Mouse (Mus musculus): ENCODE measurements around the gene Vgll4. TPM values are rescaled to one million over a fixed set of nuclear protein-coding genes. Genes with fewer than 3 reads are reported as not detected.

The Vgll4 gene
- polyA plus RNA-seq, 1 experiment: 44.8 TPM

- H3K4me3 ChIP-seq (ENCODE audit: insufficient read depth, low read length): no peak overlapping the region
- TF ChIP-seq CTCF (IDR thresholded peaks at IDR 0.05; ENCODE audit: extremely low read depth, insufficient read depth, low read length) (no peak), POLR2A (IDR thresholded peaks at IDR 0.05; ENCODE audit: extremely low read depth, insufficient read depth, low read length) (no peak)
- H3K4me1 ChIP-seq (ENCODE audit: control insufficient read depth, insufficient read depth, low read length): 0 out of 2 replicates have a peak, but pooled peaks cover 1% of the 10 kb centered on the region
- peak overlapping the region; percentile 9; the same call in 1 of the 2 replicates for H3K27ac ChIP-seq (ENCODE audit: insufficient read depth, low read length)
Observed at GRCm38 (mm10) chr6:115005351-115005890, 35.6 kb upstream of the Vgll4 start.

DNA sequence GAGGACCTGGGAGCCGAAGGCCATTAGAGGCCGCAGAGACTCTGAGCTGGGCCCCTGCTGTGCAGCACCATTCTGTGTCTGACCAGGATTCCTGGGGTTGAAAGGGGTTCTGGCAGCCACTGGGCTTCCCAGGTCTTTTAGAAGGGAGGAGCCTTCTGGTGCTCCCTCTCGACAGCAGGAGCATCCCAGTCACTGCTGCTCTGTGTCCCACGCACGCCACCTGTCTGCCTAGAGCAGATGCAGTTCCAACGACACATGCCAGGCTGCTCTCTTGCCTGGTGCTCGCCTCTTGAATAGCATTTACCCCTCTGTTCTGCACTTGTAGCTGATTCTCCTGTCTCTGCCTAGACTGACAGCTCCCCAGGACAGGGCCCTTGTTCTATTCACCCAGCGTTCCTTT, 34.8 kb upstream of the Vgll4 start:
- 0 out of 2 replicates have a peak, but pooled peaks cover 1% of the 10 kb centered on the region for H3K4me1 ChIP-seq (ENCODE audit: control insufficient read depth, insufficient read depth, low read length)
- TF ChIP-seq CTCF (IDR thresholded peaks at IDR 0.05; ENCODE audit: extremely low read depth, insufficient read depth, low read length) (peak; percentile 31; the same call in 1 of the 2 replicates), POLR2A (IDR thresholded peaks at IDR 0.05; ENCODE audit: extremely low read depth, insufficient read depth, low read length) (no peak)
- H3K27ac ChIP-seq (ENCODE audit: insufficient read depth, low read length): 0 out of 2 replicates have a peak overlapping the region, but pooled peaks have one; percentile 9
- H3K4me3 ChIP-seq (ENCODE audit: insufficient read depth, low read length): no peak overlapping the region

DNA sequence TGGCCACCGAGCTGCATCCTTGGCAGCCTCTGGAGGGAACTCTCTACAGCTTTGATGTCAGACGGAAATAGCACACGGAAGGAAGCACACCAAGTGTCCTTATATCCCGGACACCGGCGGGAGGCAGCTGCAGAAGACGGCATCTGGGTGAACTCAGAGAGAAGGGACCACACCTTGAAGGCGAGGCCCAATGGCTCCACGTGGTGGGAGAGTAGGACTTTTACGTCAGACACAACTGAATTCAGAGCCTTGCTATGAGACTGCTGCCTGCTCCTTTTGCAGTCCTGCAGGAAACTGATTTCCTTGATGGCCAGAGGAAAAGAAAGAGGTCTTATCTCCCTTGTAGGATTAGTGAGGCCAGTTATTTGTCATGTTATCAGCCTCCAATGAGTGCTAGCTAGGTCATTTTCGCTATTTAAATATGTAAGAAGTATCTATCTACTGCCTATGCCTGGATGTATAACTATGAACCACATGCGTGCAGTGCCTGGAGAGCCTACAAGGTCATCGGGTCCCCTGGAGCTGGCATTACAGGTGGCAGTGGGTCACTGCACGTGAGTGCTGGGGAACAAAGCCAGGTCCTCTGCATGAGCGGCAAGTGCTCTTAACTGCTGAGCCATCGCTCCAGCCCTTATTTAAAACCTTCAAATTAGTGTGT, 28.7 kb upstream of the Vgll4 start:
- Histone ChIP-seq H3K4me3 (ENCODE audit: insufficient read depth, low read length) (no peak overlapping the region), H3K4me1 (ENCODE audit: control insufficient read depth, insufficient read depth, low read length) (no peaks in the 10 kb centered on the region), H3K27ac (ENCODE audit: insufficient read depth, low read length) (no peak overlapping the region)
- no peak for TF ChIP-seq CTCF (IDR thresholded peaks at IDR 0.05; ENCODE audit: extremely low read depth, insufficient read depth, low read length)
- no peak for TF ChIP-seq POLR2A (IDR thresholded peaks at IDR 0.05; ENCODE audit: extremely low read depth, insufficient read depth, low read length)

DNA sequence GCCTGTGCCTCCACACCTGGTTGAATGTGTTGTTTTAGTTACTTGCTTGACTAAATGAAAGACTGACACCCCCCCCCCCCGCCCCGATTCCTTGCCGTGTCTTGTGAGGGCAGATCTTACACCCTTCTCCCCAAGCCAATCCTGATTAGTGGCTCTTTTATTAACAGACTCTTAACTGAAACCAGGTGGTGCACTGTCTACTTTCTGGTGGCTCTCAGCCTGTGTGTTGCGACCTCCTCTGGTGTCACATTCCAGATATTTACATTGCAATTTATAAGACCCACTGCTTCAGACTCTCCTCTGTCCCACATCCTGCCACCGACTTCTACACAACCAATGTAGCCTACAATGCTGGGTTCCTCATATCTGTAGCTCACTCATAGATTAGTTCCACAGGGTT, 27.7 kb upstream of the Vgll4 start:
- Histone ChIP-seq H3K4me3 (ENCODE audit: insufficient read depth, low read length) (no peak overlapping the region), H3K27ac (ENCODE audit: insufficient read depth, low read length) (no peak overlapping the region), H3K4me1 (ENCODE audit: control insufficient read depth, insufficient read depth, low read length) (peaks cover 5% of the 10 kb centered on the region; the same call in 1 of the 2 replicates)
- TF ChIP-seq CTCF (IDR thresholded peaks at IDR 0.05; ENCODE audit: extremely low read depth, insufficient read depth, low read length) (no peak), POLR2A (IDR thresholded peaks at IDR 0.05; ENCODE audit: extremely low read depth, insufficient read depth, low read length) (no peak)

- Histone ChIP-seq H3K4me3 (ENCODE audit: insufficient read depth, low read length) (no peak overlapping the region), H3K27ac (ENCODE audit: insufficient read depth, low read length) (no peak overlapping the region), H3K4me1 (ENCODE audit: control insufficient read depth, insufficient read depth, low read length) (peaks cover 5% of the 10 kb centered on the region; the same call in 1 of the 2 replicates)
- TF ChIP-seq CTCF (IDR thresholded peaks at IDR 0.05; ENCODE audit: extremely low read depth, insufficient read depth, low read length) (no peak), POLR2A (IDR thresholded peaks at IDR 0.05; ENCODE audit: extremely low read depth, insufficient read depth, low read length) (no peak)
Observed at GRCm38 (mm10) chr6:114996910-114997309, 27.1 kb upstream of the Vgll4 start.

DNA sequence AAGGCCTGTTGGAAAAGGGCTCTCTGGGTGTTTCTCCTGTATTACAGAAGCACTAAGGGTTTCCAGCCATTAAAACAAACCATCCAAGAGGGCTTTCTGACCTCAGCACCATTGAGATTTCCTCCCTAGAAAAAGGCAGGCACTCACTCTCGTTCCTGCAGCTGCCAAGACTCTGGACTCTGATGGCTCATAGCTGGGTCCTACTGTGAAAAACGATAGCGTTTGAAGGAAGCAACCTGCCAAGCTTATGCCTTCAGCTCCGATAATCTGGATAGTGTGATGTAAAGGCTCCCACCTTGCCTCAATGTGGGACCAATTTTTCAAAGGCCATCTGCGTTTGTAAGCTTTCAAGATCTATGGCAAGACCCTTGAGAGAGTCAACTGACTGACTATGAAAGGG, 24.3 kb upstream of the Vgll4 start:
- no peak for TF ChIP-seq CTCF (IDR thresholded peaks at IDR 0.05; ENCODE audit: extremely low read depth, insufficient read depth, low read length)
- TF ChIP-seq POLR2A (IDR thresholded peaks at IDR 0.05; ENCODE audit: extremely low read depth, insufficient read depth, low read length): no peak
- H3K27ac ChIP-seq (ENCODE audit: insufficient read depth, low read length): peak overlapping the region; percentile 78
- H3K4me3 ChIP-seq (ENCODE audit: insufficient read depth, low read length): no peak overlapping the region

DNA sequence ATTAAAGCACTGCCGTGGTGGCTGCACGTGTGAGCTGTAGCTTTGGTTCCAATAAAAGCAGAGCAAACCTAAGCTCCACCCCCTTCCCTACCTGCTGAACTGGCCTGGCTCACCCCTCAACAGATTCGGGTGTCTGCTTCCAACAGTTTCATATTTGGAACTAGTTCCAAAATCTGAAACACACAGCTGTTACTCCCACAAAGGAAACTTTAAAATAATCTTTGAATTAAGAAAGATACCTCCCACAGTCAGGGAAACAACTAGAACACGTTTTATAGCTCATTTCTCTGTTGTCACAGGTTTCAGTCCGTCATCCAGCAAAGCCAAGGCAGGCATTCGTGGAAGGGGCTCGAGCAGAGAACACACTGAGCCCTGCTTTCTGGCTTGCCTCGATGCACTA, 23.9 kb upstream of the Vgll4 start:
- peak overlapping the region; percentile 78 for H3K27ac ChIP-seq (ENCODE audit: insufficient read depth, low read length)
- TF ChIP-seq CTCF (IDR thresholded peaks at IDR 0.05; ENCODE audit: extremely low read depth, insufficient read depth, low read length) (no peak), POLR2A (IDR thresholded peaks at IDR 0.05; ENCODE audit: extremely low read depth, insufficient read depth, low read length) (peak; percentile 56; the same call in 1 of the 2 replicates)
- H3K4me3 ChIP-seq (ENCODE audit: insufficient read depth, low read length): no peak overlapping the region
- peaks cover 5% of the 10 kb centered on the region; the same call in 1 of the 2 replicates for H3K4me1 ChIP-seq (ENCODE audit: control insufficient read depth, insufficient read depth, low read length)

More for the DNA sequence above, 24.3 kb upstream of the Vgll4 start:
- H3K4me1 ChIP-seq (ENCODE audit: control insufficient read depth, insufficient read depth, low read length): peaks cover 5% of the 10 kb centered on the region; the same call in 1 of the 2 replicates

GRCm38 (mm10) chr6:114991909-114992308, 22.1 kb upstream of the Vgll4 start:
- Histone ChIP-seq H3K4me1 (ENCODE audit: control insufficient read depth, insufficient read depth, low read length) (peaks cover 5% of the 10 kb centered on the region; the same call in 1 of the 2 replicates), H3K4me3 (ENCODE audit: insufficient read depth, low read length) (no peak overlapping the region), H3K27ac (ENCODE audit: insufficient read depth, low read length) (no peak overlapping the region)
- TF ChIP-seq CTCF (IDR thresholded peaks at IDR 0.05; ENCODE audit: extremely low read depth, insufficient read depth, low read length): no peak
- no peak for TF ChIP-seq POLR2A (IDR thresholded peaks at IDR 0.05; ENCODE audit: extremely low read depth, insufficient read depth, low read length)

DNA sequence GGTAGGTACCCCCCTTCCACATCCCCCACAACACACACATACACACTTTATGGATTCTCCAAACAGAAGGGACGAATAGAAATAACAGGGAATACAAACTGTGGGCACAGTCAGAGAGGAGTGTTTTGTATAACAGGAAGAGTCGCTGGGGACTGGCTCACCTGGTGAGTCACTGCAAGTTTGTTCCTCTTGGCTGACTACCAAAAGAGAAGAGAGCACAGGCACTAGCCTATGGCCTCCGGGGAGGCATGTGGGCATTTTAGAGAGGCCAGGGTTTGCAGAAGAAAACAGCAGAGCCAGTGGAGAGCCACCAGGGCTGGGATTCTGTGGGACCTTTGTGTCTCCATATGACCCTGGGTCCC, 18.8 kb upstream of the Vgll4 start:
- Histone ChIP-seq H3K4me3 (ENCODE audit: insufficient read depth, low read length) (no peak overlapping the region), H3K27ac (ENCODE audit: insufficient read depth, low read length) (no peak overlapping the region), H3K4me1 (ENCODE audit: control insufficient read depth, insufficient read depth, low read length) (peaks cover 5% of the 10 kb centered on the region; the same call in 1 of the 2 replicates)
- no peak for TF ChIP-seq POLR2A (IDR thresholded peaks at IDR 0.05; ENCODE audit: extremely low read depth, insufficient read depth, low read length)
- TF ChIP-seq CTCF (IDR thresholded peaks at IDR 0.05; ENCODE audit: extremely low read depth, insufficient read depth, low read length): no peak

Data from cortical plate, adult 2 months (tissue).